Mouse (Mus musculus): ENCODE measurements at regions not wholly inside any gene's neighbourhood (a gene's known extent, or its start where the extent isn't known, plus 50 kb on each side); places are given as distances from the start of the nearest gene placed in this dataset.

DNA sequence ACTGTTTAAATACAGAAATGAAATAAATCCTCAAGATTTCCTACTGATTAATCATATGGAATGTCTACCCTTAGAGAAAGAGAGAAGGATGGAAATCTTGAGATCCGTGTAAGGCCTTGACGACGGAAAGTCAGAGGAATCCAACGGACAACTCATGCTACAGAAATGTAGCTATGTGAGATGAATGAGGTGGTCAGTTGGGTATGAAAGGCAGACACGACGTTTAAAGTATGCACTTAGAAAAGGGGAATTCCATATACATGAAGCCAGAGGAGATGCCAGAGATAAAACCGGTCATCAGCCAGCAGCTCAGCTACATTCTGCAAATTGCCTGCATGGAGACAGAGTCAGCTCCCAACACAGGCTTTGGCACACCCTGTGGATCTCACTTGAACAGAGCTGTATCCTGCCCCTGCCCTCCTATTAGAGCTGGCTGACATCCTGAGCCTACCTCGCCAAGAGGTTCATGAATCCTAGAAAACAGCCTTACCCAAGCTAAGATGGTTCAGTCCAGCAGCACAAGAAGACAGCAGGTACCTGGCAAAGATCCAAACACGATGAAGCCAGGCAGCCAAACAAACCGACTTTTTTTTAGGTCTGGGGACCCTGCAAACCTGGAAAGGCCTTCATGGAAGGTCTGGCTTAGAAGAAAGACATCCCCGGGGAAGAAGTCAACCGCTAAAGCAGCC lies 331.3 kb upstream of the Epha4 start:
- TF ChIP-seq POLR2A (IDR thresholded peaks at IDR 0.05; ENCODE audit: insufficient read length, low read depth): no peak
- no peak for TF ChIP-seq TCF12 (IDR thresholded peaks at IDR 0.05; ENCODE audit: insufficient read depth, poor library complexity, severe bottlenecking)
- no peak for TF ChIP-seq USF1 (IDR thresholded peaks at IDR 0.05; ENCODE audit: low read depth)
- no peak for TF ChIP-seq CEBPB (IDR thresholded peaks at IDR 0.05; ENCODE audit: insufficient read depth, poor library complexity, severe bottlenecking)

Data from myocyte (in vitro differentiated cells).